Mouse (Mus musculus): Measurements from ENCODE around the gene Lrrc73. TPM values are rescaled to one million over a fixed set of nuclear protein-coding genes. Genes with fewer than 3 reads are reported as not detected.

Lrrc73 gene
- 1.2 and 1.4 TPM in 2 replicates for polyA plus RNA-seq (2012; rRNA removed)

DNA sequence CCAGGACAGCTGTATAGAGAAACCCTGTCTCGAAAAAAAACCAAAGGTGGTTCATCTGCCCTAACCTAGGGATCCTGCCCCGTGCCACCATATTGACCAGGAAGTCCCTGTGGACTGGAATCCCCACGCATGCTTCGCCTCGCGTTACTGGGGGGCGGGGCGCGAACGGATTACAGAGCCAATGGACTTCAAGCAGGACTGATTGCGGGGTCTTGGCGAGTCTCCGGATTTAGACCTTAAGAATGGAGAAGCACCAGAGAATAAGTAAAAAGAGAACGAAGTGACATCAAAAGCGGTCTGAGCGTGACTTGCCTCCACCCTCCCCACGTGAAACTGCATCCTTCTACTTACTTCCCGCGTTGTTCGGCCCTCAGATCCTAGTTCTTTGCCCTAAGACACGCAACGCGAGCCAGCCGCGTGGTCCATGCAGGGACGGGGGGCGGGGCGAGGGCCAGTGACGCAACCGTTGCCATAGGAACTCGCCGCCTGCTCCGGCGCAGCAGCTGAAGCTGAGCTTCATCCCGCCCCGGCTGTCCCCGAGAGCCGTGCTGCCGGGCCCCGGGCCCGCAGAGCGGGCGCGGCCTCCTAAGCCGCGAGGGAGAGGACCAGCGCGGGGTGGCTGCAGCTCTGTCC lies at the start of gene Lrrc73:
Lrrc73 (plus strand) TSS at position 80 of the 633 bp plus-strand sequence.
- no peak for DNase-seq (ENCODE audit: low read depth)

DNA sequence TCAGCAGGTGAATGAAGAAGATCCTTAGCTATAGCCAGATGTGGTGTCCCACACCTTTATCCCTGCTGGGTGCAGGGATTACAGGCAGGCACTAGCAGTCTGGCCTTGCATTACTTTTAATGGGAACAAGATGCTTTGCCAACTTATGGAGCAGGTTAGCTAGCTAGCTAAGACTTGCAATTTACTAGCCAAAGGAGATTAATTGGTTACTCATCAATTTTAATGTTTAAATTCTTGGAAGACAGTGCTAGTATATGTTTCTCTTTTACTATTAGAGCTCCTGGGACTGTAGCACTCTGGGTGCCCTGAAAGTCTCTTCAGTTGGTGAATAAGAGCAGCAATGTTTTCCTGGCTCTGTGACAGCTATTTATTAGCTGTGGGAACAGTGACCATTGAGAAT lies 46.7 kb upstream of the Lrrc73 start:
- peak; percentile 31 for DNase-seq (ENCODE audit: low read depth)

DNA sequence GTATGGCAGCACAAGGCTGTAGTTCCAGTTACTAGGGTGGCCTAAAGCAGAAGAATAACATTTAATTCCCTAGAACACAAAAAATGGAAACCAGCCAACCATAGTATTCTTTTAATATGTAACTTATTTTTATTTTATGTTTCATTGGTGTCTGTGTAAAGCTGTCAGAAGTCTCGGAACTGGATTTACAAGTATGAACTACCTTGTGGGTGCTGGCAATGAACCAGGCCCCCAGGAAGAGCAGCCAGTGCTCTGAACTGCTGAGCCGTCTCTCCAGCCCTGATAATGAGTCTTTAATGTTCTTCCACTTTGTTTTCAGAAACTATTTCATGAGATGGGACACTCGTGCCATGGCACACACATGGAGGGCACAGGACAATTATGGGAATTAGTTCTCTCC lies 42.8 kb upstream of the Lrrc73 start:
- DNase-seq (ENCODE audit: low read depth), result no peak

DNA sequence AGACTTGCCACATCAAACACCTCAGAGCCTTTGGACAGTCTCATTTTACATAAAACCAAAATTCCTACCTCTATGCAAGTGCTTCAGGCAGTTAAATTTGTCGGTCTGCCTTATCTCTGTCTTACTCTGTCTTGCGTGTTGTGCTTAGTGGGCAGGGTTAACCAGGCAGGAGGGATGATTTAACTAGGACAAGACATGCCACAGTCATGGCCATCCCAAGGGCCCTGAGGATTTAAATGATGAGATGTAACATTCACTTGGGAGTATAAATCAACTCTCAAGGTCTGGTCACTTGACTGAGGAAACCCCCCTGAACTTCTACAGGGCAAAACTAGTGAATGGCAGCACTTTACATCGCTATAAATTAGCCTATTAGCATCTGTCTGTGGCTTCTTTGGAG lies 31.7 kb upstream of the Lrrc73 start:
- DNase-seq (ENCODE audit: low read depth), result no peak

DNA sequence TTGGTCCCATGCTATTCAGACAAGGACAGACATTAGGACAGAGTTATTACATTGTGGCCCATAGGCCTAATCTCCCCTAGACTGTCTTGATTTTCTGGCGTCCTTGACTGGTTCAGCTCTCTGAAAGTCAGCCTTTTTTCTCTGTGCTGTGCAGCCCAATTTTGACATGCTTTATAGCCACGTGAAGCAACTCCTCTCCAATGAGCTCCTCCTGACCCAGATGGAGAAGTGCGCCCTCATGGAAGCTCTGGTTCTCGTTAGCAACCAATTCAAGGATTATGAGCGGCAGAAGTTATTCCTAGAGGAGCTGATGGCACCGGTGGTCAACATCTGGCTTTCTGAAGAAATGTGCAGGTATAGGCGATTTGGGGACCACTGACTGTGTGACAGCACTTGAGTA lies 25.8 kb upstream of the Lrrc73 start:
- DNase-seq (ENCODE audit: low read depth), result no peak

DNA sequence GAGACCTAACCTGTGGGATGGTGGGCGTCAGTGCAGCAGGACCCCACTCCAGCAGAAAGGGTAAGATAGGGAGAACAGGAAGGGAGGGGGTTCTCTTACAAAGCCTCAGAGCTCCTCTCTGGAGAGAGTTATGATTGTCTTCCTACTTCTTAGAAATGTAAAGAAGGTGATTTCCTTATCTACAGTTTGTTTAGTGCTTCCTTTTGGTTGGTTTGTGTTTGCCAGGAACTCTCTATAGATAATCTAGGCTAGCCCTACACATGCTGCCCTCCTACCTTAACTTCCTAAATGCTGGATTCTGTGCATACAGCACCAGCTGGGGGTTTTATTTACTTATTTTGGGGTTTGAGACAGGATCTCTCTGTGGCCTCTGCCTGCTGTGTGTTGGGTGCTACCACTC lies 17.3 kb upstream of the Lrrc73 start:
- no peak for DNase-seq (ENCODE audit: low read depth)

DNA sequence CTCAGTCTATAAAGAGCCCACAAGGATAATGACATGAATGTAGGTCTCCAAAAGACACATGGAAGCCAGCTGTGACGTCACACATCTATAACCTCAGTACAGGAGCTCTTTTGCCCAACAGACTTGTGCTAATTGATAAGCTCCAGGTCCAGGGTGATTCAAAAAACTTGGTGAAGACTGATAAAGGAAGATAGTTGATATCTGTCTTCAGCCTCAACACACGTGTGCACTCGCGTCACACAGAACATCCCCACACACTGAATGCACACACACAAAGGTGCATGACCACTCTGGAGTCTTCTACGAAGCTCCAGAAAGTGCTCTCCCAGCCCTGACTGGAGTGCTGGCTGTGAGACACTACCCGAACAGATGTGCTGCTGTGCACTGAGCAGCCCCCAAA lies 16.3 kb upstream of the Lrrc73 start:
- no peak for DNase-seq (ENCODE audit: low read depth)

DNA sequence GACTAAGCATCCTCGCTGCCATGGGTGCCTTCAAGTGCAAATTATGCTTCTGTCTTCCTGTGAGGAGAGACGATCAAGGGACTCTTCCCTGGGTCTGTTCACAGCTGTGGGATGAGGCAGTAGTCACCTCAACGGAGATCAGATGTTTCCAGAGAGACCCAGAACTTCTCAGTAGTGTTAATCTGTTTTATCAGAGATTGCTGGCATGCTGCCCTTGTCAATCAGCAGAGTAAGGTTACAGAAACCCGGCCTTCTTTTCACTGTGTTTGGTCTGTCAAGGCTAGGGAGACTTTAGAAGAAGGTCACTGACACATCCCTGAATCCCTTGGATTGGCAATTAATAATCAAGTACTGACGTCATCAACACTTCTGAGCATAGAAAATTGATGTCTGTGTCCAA lies 15.9 kb upstream of the Lrrc73 start:
- no peak for DNase-seq (ENCODE audit: low read depth)

DNA sequence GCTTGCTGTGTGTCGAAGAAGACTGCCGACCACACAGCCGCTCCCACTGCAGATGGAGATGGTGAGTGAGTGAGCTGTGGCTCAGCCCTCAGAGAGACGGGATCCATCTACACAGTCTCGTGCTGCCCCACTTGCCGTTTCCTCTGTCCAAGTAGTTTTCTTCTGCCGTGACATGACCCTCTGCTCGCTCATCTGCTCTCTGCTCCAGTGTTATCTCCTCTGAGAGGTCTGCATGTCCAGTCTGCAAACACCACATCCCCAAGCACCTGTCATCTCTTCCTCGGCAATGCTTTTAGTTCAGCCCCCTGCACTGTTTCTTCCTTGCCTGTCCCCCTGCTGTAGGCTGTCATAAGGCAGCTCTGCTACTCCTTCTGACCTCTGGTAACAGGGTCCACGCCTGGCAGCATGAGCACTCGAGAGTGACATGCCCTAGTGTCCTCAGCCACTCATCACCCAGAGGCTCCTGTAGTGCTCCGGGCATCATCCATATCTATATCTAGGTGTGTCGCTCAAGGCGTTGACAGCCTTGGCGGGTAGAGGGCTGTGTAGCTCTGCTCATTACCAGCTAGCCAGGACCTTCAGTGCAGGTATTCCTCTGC lies 13.7 kb upstream of the Lrrc73 start:
- DNase-seq (ENCODE audit: low read depth), result no peak

DNA sequence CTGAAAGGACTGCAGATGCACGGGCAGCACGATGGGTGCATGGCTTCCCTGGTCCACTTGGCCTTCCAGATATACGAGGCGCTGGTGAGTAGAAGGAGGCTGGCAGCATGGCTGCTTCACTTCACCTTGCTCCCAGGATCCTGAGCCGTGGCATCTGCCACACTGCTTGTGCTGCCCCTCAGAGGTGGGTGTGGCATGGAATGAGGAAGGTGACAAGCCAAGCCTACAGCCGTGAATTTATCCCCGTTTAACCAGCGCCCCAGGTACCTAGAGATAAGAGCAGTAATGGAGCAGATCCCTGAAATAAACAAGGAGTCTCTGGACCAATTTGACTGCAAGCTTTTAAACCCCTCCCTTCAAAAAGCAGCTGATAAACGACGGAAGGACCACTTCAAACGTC lies 11.9 kb upstream of the Lrrc73 start:
- DNase-seq (ENCODE audit: low read depth), result no peak

DNA sequence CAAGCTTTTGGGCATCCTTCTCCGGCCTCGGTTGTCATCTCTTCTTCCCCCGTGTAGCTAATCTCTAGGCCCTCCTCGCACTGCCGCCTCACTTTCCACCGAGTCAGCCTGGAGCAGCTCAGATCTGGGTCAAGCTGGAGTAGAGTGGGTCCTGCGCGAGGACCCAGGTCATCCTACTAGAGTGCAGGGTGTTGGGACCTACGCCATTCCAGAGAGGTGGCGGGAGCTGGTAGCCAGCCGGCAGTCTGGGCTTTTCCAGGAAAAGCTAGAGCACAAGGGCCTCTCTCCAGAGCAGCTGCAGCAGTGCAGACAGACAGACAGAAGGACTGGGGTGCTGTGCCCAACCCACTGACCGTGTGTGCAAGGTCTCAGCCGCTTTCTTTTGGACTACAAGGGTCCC lies 11.1 kb upstream of the Lrrc73 start:
- DNase-seq (ENCODE audit: low read depth), result no peak

DNA sequence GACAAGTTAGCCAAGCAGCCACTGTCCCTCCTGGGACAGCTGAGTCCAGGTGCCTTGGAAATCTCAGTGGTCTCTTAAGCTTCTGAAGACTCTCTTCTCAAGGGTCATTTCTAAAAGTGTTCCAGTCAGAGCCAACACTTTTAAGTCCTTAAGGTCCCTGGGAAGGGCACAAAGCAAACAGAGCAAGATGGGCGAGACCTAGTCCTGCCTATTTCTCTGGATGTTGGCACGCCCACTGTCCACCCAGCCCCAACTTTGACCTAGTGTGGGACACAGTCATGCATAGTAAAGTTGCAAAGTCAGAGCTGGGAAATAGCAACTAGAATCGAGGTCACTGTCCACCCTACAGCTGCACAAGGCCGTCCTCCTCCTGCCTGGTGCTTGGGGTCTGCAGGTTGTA lies 10.3 kb upstream of the Lrrc73 start:
- no peak for DNase-seq (ENCODE audit: low read depth)

DNA sequence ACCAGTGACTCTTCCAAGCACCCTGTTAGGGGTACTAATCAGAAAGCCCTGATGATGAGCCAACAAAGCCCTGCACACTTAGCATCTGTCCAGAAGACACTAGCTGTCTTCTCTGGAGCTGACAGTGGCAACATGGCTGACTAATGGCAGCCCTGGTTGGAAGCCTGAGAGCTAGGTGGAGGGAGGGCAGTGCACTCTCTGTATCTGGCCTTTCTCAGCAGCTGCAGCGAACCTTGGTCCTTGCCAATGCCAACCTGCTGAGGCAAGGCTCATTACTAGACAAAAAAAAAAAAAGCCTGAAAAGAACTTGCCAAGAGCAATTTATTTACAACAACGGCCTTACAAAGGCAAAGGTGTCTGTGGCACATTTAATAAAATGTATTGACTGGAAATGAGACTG lies 9.7 kb upstream of the Lrrc73 start:
- DNase-seq (ENCODE audit: low read depth), result no peak

DNA sequence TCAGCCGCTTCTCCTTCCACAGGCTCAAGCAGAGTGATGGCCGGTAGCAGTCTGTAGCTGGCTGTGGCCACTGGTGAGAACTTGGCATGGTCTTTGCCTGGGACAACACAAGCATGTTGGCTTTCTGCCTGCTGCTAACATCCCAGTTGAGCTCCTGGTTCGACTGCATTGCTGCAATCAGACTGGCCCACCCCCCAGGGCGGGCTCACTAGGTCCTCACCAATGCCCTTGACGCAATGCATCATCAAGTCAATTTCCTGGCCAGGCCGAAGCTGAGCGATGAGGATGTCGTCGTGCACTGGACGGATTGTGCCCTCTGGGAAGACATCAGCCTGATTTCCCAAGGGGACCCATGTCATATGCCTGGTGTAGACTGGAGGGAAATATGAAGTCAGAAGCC lies 8.8 kb upstream of the Lrrc73 start:
- no peak for DNase-seq (ENCODE audit: low read depth)

DNA sequence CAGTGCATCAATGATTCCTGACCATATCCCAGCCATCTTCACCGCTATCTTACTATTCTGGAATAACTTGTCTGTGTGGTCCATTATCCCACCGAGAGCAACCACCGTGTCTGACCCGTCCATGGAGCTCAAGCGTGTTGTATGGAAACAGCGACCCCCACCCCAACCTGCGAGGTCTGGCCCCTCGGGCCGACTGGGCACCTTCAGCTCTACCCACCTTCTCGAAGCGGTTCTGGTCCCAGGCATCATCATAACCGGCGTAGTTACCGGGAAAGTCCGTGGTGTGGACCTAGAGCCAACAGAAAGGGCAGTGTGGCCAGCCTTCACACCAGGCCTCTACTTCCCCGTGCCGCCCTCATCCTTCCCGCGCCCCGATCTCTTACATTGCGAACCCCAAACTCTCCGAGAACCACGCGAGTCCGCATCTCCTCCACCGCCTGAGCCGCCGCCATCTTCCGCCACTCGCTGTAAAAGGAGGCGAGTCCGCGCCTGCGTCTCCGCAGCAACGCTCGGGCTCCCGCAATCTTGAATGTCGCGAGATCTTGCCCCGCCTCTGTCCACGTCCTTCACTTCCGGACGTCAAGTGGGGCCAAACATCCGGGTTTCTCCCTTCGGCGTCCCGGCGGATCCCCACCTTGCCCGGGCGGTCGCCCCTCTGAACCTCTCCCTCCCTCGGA lies 5.7 kb upstream of the Lrrc73 start, which contains the start of the genes Polr1c and Yipf3:
Polr1c (minus strand) TSS at position 543 of the 677 bp plus-strand sequence.
Yipf3 (plus strand) TSS at position 569 of the 677 bp plus-strand sequence.
- DNase-seq (ENCODE audit: low read depth), result no peak

DNA sequence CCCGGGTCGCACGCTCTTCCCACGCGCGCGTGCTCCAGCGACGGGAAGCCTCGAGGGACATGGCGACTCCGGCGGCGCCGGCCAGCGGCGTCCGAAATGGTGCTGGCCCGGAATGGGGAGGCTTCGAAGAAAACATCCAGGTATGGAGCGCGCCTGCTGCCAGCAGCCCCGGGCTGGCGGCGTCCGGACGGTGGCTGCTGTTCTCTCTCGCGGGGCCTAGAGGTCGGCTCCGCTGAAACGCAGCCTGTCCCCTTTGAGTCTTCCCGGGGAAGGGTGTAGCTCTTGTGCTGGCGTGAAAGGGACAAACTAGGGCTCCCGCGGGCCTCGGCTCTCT lies 5.2 kb upstream of the Lrrc73 start:
- DNase-seq (ENCODE audit: low read depth), result no peak

DNA sequence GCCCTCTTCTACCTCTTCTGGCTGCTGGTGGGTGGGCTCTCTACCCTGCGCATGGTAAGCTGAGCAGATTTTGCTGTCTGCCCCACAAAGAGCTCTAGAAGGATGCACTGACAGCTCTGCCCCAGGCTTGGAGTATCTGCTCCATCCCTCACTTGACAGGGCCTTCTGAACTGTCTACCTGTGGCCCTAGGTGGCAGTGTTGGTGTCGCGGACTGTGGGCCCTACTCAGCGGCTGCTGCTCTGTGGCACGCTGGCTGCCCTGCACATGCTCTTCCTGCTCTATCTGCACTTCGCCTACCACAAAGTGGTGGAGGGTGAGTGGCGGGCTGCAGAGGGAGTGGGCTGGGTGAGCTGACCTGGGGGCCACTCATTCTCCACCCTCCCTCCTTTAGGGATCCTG lies 2.2 kb upstream of the Lrrc73 start:
- DNase-seq (ENCODE audit: low read depth), result no peak

DNA sequence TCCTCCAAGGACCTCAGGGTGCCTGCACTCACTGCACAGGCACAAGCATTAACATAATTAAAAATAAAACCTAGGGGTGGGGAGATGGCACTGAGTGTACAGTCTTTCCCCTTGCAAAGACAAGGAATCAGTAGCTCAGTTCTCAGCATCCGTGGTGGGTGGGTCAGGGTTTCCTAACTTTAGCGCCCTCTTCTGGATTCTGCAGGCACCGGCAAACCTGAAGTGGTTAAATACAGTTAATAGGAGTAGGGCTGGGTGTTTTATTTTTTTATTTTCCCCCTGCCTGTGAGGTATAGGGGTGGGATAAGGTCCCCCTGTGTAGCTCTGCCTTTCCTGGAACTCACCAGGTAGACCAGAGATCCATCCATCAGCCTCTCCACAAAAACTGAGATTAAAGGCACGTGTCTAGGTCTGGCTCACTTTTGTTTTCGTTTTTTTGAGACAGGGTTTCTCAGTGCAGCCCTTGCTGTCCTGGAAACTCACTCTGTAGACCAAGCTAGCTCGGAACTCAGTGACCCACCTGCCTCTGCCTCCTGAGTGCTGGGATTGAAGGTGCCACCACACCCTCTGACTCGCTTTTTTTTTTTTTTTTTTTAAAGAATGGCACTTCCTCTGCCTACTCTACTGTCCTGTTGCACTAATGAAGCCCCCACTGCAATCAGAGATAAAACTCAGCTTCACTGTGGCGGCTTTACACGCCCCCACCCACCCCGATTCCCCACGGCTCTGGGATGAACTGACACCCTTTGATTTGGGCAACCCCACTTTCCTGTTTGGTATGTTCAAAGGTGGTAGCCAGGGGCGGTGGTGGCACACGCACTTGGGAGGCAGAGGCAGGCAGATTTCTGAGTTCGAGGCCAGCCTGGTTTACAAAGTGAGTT lies 520 bp upstream of the Lrrc73 start:
- DNase-seq (ENCODE audit: low read depth), result no peak

DNA sequence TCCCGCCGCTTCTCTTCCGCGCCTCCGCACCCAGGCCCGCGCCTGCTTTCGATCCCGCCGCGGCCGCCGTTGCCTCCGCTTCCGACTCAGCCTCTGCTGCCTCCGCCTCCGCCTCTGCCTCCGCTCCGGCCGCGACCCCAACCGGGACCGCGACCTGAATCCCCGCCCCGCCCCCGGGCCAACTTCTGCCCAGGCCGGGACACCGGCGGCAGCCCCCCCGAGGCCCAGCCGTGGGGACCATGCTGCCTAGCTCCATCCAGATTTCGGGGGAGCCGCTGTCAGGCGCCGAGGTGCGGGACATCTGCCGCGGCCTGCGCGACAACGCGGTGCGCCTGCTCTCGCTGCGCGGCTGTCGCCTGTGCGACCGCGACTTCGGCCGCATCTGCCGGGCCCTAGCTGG lies 775 bp downstream of the Lrrc73 start:
- DNase-seq (ENCODE audit: low read depth), result no peak

DNA sequence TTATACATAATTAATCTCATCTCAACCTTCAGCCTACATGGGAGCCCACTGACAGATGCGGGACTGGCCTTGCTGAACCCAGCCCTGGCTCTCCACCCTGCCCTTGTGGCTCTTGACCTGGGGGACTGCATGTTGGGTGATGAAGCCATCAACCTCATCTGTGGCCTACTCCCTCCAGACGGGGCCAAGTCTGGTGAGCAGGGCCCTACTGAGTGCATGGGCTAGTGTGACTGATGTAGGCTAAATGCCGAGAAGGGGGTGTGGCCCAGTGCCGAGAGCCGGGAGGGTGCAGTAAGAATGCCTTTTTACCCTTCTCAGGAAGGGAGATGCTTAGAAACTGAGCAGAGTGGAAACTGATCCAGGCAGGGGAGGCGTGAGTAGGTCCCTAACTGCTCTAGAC lies 1.8 kb downstream of the Lrrc73 start:
- DNase-seq (ENCODE audit: low read depth), result no peak

DNA sequence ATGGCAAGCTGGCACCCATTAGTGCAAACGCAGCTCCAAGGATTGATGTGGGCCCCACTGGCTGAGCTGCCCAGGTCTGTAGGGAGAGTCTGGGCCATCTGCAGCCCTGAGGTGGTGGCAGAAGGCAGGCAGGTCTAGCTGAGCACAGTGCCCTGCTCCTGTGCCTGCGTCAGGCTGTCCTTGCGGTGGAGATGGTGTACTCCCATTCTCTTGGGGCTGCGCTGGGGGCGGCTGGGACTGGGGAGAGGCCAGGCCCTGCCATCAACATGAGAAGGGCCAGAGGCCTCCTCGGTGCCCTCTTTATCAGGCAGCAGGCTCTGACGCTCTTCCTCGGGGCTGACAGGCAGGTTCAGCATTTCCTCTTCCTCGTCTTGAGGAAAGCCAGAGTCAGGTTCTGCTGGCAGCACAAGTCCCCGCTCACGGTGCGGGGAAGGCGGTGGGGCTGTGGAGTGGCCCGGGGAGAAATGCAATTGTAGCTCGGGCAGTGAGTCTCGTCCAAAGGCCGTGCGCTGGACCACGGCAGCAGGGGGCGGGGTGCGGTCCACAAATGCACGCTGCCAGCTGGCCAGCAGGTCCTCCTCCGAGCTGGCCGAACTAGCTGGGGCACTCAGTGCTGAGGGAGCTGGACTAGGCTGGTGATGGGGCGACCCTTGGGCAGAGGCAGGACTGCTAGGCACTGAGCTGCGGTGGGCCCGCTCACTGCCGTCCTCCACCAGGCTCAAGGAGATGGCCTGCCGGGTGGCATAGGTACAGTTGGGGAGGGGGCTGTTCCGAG lies 5.1 kb downstream of the Lrrc73 start:
- no peak for DNase-seq (ENCODE audit: low read depth)

DNA sequence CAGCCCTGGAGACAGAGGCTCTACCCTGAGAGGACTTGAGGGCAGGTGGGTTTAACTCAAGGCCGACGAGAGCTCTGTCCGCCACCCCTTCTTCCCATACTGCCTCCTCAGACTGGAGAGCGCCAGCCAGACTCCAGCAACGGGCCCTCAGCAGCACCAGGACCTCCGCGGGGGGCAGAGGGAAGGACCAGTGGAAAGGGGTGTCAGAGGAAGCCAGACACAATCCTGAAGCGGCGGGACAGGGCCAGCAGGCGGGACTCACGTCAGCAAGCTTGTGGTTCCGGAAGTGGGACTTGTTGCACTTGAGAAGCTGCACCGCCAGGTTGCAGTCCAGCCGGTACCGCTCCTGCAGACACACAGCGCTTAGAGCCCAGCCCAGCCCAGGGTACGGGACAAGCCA lies 6.3 kb downstream of the Lrrc73 start:
- no peak for DNase-seq (ENCODE audit: low read depth)
